Mouse (Mus musculus) naive thymus-derived CD4-positive, alpha-beta T cell, adult 2 months (primary cell): ENCODE measurements at regions not wholly inside any gene's neighbourhood (a gene's known extent, or its start where the extent isn't known, plus 50 kb on each side); places are given as distances from the start of the nearest gene placed in this dataset.
"Not testable (repeated sequence)": the region's sequence is repeated elsewhere in the genome, so short reads cannot be mapped to it uniquely, and the experiment has no call there.

Source experiments
- DNase-seq: peaks from one replicate; pipeline ENCODE4 v3.0.0-alpha.2; 2011; ENCODE audit warnings: low read depth

GRCm38 (mm10) chr17:62287127-62287526 is 594.0 kb downstream of the Efna5 start:
- no peak for DNase-seq

GRCm38 (mm10) chr17:62286086-62287080 is 594.7 kb downstream of the Efna5 start:
- DNase-seq, result no peak

- no peak for DNase-seq
These were observed 600.9 kb downstream of the Efna5 start for GRCm38 (mm10) chr17:62280201-62280600.

- no peak for DNase-seq
These were observed 609.7 kb downstream of the Efna5 start for GRCm38 (mm10) chr17:62271399-62271798.

GRCm38 (mm10) chr17:62269279-62269678 is 611.8 kb downstream of the Efna5 start:
- no peak for DNase-seq

- no peak for DNase-seq
These were observed 627.7 kb downstream of the Efna5 start for GRCm38 (mm10) chr17:62253448-62253847.

- DNase-seq, result no peak
These were observed 633.1 kb downstream of the Efna5 start for GRCm38 (mm10) chr17:62248011-62248410.

- DNase-seq, result no peak
These were observed 634.5 kb downstream of the Efna5 start for GRCm38 (mm10) chr17:62246650-62247049.

GRCm38 (mm10) chr17:62230939-62231338 is 650.2 kb downstream of the Efna5 start:
- DNase-seq, result no peak

GRCm38 (mm10) chr17:62210441-62211025 is 670.6 kb downstream of the Efna5 start:
- no peak for DNase-seq

- no peak for DNase-seq
These were observed 678.5 kb downstream of the Efna5 start for GRCm38 (mm10) chr17:62202658-62203057.

- DNase-seq, result no peak
These were observed 680.6 kb downstream of the Efna5 start for GRCm38 (mm10) chr17:62200491-62200890.

GRCm38 (mm10) chr17:62199559-62199958 is 681.6 kb downstream of the Efna5 start:
- no peak for DNase-seq

GRCm38 (mm10) chr17:62178612-62179210 is 702.4 kb downstream of the Efna5 start:
- DNase-seq, result no peak

- no peak for DNase-seq
These were observed 704.8 kb downstream of the Efna5 start for GRCm38 (mm10) chr17:62176336-62176735.

- no peak for DNase-seq
These were observed 708.8 kb downstream of the Efna5 start for GRCm38 (mm10) chr17:62172305-62172704.

- no peak for DNase-seq
These were observed 709.6 kb downstream of the Efna5 start for GRCm38 (mm10) chr17:62171532-62171931.

- DNase-seq, result no peak
These were observed 719.7 kb downstream of the Efna5 start for GRCm38 (mm10) chr17:62161457-62161856.

GRCm38 (mm10) chr17:62160301-62160700 is 720.8 kb downstream of the Efna5 start:
- DNase-seq, result no peak

GRCm38 (mm10) chr17:62135050-62135449 is 746.1 kb downstream of the Efna5 start:
- DNase-seq, result no peak

GRCm38 (mm10) chr17:62111703-62112102 is 769.4 kb downstream of the Efna5 start:
- not testable (repeated sequence) for DNase-seq

GRCm38 (mm10) chr17:62109052-62109451 is 772.1 kb downstream of the Efna5 start:
- DNase-seq, result no peak

- DNase-seq, result no peak
These were observed 797.8 kb downstream of the Efna5 start for GRCm38 (mm10) chr17:62083281-62083680.
